Mouse (Mus musculus): ENCODE data around the gene Slc29a4. TPM values are rescaled to one million over a fixed set of nuclear protein-coding genes. Genes with fewer than 3 reads are reported as not detected.

The Slc29a4 gene
- polyA plus RNA-seq (2012): 0.03 and 0.19 TPM in 2 replicates

DNA sequence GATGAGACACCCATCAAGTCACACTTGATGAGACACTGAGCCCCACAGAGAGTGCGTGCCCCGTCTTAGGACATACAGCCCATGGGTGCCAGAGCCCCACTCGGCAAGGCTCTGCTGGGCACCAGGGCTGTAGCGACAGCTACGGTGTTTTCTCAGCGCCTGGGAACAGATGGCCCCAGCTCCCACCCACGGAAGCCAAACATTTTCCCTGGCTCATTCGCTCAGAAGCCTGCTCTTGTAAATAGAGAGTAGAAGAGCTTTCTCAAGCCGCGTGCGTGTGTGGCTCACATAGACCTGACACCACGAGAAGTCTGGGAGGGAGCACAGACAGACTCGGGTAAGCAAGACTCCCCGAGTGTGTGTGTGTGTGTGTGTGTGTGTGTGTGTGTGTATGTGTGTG is at the start of gene Slc29a4:
Gene Slc29a4 (plus strand): TSS at position 265 of the 400 bp plus-strand sequence.

Other genes starting within 250 kb of the Slc29a4 start
- gene Ap5z1, start 228.6 kb upstream of the Slc29a4 start, polyA plus RNA-seq (2012): 56.0 and 57.0 TPM in 2 replicates
- not detected in 2 replicates for gene Papolb, start 162.4 kb upstream of the Slc29a4 start, polyA plus RNA-seq (2012)
- 0.01 and 0.08 TPM in 2 replicates for gene Radil, start 141.4 kb upstream of the Slc29a4 start, polyA plus RNA-seq (2012)
- not detected in 2 replicates for gene Mmd2, start 83.7 kb upstream of the Slc29a4 start, polyA plus RNA-seq (2012)
- 13.0 and 19.8 TPM in 2 replicates for gene Wipi2, start 64.8 kb upstream of the Slc29a4 start, polyA plus RNA-seq (2012)
- gene Tnrc18, start 125.2 kb downstream of the Slc29a4 start, polyA plus RNA-seq (2012): 233 and 259 TPM in 2 replicates
- 5.9 and 6.3 TPM in 2 replicates for gene Fbxl18, start 202.9 kb downstream of the Slc29a4 start, polyA plus RNA-seq (2012)
- gene Actb, start 214.2 kb downstream of the Slc29a4 start, polyA plus RNA-seq (2012): 2,691 and 3,512 TPM in 2 replicates

All from megakaryocyte-erythroid progenitor cell, adult 5 weeks (primary cell).